Mouse (Mus musculus) thymus, postnatal 4 days (tissue): ENCODE measurements around the gene Cyp51.
A peak's percentile ranks its signal among the peaks of the same experiment; 100 is the strongest.
"Not testable (repeated sequence)": the region's sequence is repeated elsewhere in the genome, so short reads cannot be mapped to it uniquely, and the experiment has no call there.

Source experiments
- DNase-seq: peaks from one replicate; pipeline ENCODE4 v3.0.0; 2021

The Cyp51 gene

DNA sequence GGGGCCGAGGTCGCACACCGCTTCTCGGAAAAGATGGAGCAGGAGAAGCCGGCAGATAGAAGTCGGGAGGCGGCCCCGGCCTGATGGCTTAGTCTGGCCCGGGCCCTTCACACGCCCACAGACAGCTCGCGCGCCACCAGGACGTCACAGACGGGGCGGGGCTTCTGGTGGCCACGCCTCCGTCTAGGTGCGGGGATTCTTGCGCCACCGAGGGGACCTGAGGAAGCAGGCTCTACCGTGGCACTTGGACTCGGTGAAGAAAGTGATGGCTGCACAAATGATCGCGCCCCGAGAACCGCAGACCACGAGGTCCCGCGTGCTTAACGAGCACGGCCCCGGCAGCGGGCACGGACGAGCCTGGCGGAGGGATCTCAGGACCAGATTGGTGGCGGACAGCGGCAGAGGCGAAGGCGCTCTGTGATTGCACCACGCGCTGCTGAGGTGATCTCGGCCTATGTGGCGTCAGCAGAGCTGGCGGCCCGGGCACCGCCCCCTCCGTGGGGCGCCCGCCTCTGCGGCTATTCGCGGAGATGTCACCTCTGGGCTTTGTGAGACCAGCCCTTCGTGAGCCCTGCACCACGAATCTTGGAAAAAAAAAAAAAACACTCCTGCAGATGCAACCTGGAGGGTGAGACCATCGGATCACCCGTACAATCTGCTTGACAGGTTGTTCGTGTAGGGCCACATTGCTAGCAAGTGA is at the start of gene Cyp51:
Gene Cyp51, minus strand, starts transcription at position 406 of the 700 bp plus-strand sequence.
- DNase-seq, result peak; percentile 92

DNA sequence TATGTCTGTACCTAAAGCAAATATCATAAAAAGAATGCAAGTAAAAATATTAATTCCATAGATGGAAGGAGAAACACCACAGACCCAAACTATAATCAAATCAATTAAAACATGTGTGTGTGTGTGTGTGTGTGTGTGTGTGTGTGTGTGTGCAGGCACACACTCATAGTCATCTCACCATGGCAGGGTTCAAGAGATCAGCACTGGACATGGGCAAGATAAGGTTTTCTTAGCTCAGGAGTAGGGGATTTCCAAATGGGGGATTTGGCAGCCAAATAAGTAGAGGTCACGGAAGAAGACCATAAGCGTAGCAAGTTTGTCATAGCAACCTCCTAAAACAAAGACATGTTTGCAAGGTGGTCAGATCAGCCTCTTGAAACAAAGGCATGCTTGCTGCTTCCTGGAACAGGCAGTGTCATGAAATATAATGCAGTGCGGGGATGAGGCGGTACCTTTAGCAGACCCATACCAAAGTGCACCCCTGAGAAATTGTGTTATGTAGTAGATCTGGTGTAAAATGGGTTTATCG is 8.1 kb upstream of the Cyp51 start:
- DNase-seq, result no peak

DNA sequence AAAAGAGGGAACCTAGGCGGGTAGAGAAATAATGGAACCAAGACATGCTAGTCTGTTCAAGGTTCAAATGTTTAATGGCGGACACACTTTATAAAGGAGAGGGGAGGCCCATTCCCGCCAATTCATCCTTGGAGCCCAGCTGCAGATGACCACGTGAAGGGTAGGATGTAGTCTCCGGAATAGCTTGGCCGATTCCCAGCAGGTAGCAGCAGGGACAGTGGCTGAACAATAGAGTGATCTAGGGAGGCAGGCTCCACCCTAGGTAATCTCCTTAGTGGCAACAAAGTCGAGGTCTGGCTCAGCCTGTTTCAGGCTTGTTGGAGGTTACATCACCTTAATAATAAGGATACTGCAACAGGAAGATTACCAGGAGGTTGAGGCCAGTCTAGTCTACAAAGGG is 2.5 kb upstream of the Cyp51 start:
- not testable (repeated sequence) for DNase-seq

DNA sequence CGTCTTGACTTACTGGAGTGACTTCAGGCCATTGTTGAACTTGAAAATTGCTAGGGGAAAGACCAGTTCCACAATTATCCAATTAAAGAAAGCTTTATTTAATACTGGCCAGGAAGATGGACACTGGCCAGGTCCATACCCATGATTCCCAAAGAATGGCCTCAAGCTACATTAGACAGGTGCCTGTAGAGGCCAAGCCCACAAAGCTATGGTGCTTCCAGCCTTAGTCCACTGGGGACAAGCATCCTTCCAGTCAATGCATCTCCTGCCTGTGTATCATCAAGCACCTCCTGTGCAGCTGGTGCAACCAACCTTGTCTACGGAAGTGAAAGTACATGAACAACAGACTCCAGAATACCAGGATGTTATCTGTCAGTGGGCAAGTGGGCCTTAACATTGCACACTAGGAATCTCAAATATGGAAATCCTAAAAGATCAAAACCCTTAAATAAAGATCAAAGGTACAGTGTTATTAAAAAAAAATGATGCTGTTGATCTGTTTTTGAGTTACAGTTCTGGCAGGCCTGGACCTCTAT is 1.2 kb upstream of the Cyp51 start:
- no peak for DNase-seq

DNA sequence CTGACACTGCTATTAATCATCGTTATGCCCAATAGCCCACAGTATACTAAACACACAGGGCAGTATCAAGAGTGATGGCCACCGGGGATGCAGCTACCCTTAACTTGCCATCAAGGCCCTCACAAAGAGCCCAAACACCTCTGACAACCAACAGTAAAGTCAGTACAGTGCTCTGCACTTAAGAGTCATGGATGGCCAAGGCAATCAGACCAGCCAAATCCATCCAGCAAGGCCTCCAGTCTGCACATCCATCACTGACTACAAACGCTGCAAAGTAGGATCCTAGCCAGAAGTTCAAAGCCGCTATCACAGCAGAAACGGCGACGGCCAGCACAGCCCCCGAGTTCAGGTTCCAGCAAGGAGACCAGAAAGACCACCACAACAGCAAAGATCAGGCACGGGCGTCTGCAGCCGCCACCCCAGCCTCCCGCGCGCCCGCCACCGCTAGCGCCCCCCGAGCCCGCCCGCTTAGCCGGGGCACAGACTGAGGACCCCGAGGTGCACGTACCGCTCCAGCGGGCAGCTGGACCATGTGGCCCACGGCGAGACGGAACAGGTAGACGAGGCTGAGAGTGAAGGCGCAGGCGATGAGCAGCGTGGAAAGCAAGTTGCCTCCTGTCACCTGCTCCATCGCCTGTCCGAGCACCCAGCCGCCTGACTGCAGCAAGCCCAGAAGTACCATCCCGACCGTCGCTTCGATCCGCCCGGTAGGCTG is 763 bp downstream of the Cyp51 start:
- peak; percentile 69 for DNase-seq

DNA sequence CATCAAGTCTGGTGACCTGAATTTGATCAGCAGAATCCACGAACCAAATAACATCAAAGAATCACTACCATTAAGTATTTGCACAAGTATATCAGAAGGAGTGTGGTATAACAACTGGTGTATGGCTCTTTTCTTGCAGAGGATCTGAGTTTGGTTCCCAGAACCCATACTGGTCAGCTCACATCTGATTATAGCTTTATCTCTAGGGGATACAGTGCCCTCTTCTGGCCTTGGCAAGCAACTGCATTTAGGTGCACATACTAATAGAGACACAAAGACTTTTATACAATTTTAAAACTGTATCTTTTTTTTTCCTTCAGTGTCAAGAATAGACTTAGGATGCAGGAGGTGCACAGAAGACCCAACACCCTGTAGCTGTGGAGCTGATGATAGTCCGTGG is 2.8 kb downstream of the Cyp51 start:
- DNase-seq, result no peak

DNA sequence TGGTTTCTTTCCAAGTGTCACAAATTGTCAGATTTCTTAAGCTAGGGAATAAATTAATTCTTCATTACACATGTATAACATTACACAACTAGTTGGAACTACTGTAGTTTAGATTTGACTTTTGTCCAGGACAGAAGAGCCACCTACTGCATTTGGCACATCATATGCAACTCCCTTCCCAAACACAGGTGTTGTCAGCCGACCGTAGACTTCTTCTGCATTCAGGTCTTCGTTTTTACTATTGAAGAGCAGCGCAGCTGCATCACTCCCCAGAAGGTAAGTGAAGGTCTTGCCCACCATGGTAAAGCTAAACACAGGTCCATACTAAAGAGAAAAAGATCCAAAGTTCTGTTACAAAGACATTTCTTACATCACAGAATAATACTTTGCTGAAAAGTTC is 3.5 kb downstream of the Cyp51 start:
- no peak for DNase-seq

DNA sequence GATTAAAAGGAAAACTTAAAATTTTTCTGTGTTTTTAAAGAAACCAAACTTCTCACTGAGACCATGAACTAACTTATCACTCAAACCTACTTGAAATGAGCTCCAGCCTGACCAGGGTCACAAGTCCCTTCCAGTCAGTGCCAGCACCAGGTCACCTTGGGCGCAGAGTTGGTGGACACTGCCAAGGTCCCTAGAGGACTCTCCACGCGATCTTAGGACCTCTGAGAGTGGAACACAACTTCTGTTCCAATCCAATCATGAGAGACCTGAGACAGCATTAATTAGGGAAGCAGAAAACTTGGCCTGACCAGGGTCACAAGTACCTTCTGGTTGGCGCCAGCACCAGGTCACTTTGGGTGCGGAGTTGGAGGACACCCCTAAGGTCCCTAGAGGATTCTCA is 10.1 kb downstream of the Cyp51 start:
- no peak for DNase-seq

DNA sequence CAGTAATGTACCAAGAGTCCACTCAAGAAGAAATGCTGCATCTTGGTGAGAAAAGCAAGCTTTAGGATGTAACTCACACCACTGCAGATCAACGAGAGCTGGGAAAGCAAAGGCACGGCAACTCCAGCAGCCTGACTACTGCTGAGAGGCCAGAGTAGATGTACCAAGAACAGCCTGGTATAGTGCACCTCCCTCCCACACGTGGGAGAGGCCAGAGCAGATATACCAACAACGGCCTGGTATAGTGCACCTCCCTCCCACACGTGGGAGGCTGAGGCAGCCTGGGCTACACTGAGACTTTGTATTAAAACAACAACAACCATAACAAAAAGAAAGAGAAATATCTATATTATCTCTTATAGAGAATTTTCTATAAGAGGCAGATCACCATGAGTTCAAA is 16.4 kb downstream of the Cyp51 start:
- no peak for DNase-seq

DNA sequence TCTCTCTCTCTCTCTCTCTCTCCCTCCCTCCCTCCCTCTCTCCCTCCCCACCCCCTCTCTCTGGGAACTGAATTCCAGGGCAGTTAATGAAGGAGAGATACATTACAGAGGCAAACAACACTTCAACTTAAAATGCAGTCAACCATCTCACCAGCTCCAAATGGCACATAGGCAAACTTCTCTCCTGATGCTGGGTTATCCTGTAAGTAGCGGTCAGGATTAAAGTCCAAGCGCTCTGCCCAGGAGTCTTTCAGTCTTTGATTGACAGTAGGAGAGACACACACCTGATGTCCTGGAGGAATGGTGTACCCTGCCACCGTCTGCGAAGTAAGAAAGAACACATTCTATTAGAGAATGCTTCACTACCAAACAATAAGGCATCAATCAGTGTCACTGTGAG is 18.2 kb downstream of the Cyp51 start:
- no peak for DNase-seq

DNA sequence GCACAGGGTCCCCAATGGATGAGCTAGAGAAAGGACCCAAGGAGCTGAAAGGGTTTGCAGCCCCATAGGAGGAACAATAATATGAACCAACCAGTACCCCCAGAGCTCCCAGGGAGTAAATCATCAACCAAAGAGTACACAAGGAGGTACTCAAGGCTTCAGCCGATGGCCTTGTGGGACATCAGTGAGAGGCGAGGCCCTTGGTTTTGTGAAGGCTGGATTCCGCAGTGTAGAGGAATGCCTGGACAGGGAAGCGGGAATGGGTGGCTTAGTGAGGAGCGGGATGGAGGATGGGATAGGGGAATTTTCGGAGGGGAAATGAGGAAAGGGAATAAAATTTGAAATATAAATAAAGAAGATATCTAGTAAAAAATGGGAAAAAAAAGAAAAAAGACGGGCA is 19.6 kb downstream of the Cyp51 start:
- DNase-seq, result no peak

DNA sequence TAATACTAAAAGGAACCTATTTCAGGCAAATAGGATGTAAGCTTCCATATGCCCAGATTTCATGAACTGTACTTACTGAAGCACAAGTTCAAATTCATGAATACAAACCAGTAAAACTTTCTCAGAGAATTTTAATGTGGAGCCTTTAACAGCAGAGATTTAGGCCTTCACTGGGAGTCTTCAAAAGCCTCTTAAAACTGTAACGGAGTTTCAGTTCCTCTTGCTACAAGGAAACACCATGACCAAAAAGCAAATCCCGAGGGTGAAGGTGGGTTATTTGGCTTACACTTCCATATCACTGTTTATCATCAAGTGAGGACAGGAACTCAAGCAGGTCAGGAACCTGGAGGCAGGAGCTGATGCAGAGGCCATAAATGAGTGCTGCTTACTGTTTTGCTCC is 23.0 kb downstream of the Cyp51 start:
- DNase-seq, result no peak

DNA sequence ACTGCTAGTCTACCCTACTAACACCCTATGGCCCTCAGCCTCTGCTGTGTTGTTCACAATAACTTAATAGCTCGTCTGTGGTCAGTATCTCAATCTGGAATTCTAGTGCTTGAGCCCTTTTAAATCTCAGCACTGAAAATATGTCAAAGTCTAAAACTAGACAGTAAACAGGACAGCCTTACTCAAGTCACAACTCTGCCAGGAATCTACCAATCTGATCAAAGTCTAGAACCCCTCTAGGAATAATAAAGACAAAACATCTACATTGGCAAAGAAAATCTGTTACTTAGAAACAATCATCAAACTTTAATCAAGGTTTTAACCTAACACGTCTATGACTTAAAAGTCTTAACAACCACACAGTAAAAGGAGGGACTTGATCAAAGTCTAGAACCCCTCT is 23.7 kb downstream of the Cyp51 start:
- DNase-seq, result no peak

DNA sequence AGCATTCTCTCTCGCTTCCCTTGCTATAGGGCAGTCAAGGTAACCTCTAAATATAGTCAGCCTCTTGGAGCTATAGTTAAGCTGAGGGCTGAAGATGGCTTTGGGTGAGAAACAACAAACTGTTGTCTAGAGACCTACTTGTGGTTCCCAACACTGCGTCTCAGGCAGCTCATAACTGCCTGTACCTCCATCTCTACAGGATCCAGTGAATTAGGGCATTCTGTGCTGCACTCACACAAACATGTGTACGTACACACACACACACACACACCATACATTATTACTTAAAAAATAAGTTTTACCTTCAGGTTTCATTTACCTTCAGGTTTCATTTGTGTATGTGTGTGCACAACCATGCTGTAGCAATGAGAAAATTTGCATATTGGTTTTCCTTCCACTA is 25.5 kb downstream of the Cyp51 start:
- no peak for DNase-seq

DNA sequence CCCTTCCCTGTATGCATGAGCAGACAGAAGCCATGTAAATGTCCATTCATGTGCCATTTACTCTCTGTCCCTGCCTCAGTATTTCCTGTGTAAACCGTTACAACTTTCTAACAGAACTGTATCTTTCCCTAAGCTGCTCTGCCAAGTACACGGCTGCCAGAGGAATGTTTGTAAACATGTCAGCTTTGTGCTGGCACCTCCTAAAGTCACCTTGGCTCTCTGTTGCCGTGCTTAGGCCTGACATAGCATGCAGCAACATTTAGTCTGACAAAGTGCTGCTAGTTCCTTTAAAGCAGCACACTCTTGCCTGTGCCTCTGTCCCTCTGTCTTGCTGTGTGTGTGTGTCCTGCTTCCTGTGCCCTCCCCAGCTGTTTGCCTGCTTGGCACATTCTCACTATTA is 37.3 kb downstream of the Cyp51 start:
- no peak for DNase-seq

DNA sequence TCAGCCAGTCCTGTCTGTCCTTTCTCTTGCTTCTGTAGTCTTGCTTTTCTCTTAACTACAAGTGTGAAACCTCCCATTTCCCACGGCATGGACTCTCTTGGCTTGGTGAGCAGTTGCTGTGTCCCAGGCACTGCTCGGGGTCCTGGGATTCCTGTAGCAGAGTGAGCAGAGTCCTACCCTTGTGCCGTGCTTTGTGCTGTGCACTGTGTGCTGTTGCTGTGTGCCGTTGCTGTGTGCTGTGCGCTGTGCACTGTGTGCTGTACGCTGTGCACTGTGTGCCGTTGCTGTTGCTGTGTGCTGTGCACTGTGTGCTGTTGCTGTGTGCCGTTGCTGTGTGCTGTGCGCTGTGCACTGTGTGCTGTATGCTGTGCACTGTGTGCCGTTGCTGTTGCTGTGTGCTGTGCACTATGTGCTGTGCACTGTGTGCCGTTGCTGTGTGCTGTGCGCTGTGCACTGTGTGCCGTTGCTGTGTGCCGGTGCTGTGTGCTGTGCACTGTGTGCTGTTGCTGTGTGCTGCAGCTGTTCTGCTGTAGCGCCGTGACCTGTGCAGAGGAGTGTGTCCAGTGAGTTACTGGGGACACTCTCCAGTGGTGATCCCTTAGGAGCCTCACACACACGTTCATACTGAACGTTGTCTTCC is 38.0 kb downstream of the Cyp51 start:
- no peak for DNase-seq

DNA sequence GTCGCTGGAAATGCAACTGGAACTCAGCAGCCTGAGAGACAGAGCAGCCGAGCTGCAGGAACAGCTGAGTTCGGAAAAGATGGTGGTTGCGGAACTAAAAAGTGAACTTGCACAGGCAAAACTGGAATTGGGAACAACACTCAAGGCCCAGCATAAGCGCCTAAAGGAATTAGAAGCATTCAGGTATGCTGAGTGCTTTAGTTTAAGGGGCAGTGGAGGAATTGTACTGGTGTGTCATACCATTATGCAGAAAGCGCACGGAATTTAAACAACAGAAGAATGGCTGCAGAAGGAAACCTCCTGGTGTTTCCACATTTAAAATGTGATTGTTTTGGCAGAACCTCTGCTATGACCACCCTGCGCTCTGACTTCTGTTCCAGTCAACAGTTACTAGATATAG is 44.2 kb downstream of the Cyp51 start:
- no peak for DNase-seq

DNA sequence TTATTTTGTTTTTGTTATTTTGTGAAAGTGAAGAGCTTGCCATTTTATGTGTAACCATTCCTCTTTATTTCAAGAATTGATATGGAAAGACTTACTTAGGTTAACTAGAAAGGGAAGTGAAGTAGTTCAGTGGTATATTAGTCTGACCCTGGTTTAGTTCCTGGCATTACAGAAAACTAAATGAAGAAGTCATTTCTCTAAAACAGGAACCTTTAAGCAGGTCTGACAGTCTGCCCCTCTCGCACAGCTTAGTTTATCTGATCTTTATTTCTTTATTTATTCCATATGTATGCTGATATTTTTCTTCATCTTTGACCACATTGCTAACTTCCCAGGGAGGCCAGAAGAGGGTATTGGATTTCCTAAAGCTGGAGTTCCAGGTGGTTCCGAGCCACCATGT is 63.6 kb downstream of the Cyp51 start:
- DNase-seq, result no peak

DNA sequence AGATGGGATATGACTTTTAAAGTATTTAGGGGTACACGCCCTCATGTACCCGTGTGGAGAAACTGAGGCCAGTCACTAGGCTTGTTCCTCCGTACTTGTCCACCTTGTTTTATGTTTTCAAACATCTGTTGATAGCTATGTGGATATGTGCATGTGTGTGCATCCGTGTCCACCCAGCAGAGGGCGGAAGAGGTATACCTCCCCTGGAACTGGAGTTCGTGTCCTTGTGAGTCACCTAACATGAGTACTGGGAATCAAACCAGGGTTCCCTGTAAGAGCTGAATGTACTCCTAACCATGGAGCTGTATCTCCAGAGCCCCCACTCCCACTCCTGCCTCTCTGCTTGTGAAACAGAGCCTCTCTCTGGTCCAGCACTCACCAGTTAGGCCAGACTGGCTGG is 64.2 kb downstream of the Cyp51 start:
- peak; percentile 57 for DNase-seq

DNA sequence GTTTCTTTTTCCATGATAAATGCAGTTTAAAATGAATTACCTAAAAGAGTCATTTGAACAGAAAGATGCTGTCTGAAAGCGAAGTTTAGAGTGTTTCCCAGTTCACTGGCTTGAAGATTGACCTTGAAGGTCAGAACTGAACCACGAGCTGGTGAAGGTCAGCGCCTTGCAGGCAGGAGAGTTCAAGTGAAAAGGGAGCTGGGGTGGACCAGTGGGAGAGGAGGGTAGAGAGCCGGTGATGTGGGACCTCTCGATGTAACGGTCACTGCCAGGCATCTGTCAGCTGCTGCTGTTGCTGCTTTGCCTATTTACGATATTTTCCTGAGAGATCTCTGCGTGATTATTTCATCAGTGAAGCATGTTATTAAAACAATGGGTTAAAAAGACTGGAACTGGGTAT is 65.2 kb downstream of the Cyp51 start:
- DNase-seq, result no peak

DNA sequence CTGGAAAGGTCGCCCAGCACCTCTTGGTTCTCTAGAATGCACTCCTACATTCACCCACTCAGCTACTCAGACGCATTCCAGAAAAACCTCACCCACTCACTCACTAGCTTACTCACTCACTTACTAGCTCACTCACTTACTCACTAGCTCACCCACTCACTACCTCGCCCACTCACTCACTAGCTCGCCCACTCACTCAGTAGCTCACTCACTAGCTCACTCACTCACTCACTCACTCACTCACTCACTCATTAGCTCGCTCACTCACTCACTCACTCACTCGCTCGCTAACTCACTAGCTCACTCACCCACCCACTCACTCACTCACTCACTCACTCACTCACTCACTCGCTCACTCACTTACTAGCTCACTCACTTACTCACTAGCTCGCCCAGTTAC is 67.9 kb downstream of the Cyp51 start:
- DNase-seq, result no peak

DNA sequence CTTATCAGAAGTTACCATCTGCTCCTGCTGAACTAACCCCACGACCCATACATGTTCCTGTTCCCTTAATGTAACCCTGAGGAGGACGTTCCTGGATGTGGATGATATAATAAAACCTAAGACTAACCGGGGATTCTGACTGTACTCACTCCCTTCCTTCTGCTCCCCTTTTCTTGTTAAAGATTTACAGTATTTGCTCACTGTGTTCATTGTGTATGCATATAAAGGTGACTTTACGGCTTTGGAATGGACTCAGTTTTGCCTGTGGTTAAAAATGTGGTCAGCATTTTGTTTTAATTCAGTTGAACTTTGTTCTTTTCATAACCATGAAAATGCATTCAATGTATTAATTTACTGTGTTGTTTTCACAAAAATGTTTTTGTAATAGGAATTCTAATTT is 72.7 kb downstream of the Cyp51 start:
- no peak for DNase-seq
